In genomic region chr3:135682240-135682639, GRCm38 (mm10) we compare ENCODE assay signal across 18 mouse cellular contexts. TPM values are rescaled to one million over a fixed set of nuclear protein-coding genes. Genes with fewer than 3 reads are reported as not detected.
DNase-seq lines count a peak whose midpoint lies in the region; ATAC-seq and TF ChIP-seq lines count a peak whose summit lies in the region.
"Had no signal": no experiment of that assay in that cellular context is flagged by ENCODE, and none has a peak within 500 bp of the region (broad histone marks: within the 10 kb centered on the region; RNA-seq: fewer than 3 reads in every experiment).

No protein-coding gene starts in this region.

- no peaks in the 10 kb centered on the region for H3K9me3 ChIP-seq in heart, embryonic 11.5 days (replicated peaks; ENCODE audit: control insufficient read depth, low read length)
- no peaks in the 10 kb centered on the region for H3K9me3 ChIP-seq in lung, embryonic 15.5 days
- H3K9me3 ChIP-seq in limb, embryonic 10.5 days (replicated peaks), result no peaks in the 10 kb centered on the region
- H3K9me3 ChIP-seq in neural tube, embryonic 15.5 days (replicated peaks), result no peaks in the 10 kb centered on the region
- no peaks in the 10 kb centered on the region for H3K9me3 ChIP-seq in midbrain, postnatal 0 days (ENCODE audit: low read length)
- H3K9me3 ChIP-seq: forebrain, embryonic 13.5 days; hindbrain, embryonic 13.5 days; midbrain, embryonic 12.5 days; stomach, embryonic 15.5 days had no signal

- no peak overlapping the region for H3K27ac ChIP-seq in heart, embryonic 11.5 days (ENCODE audit: low read depth, low read length)
- peak overlapping the region; percentile 27 for H3K27ac ChIP-seq in lung, embryonic 15.5 days
- 0 out of 2 replicates have a peak overlapping the region, but pooled peaks have one; percentile 19 for H3K27ac ChIP-seq in limb, embryonic 10.5 days
- no peak overlapping the region for H3K27ac ChIP-seq in neural tube, embryonic 15.5 days (replicated peaks)
- no peak overlapping the region for H3K27ac ChIP-seq in midbrain, postnatal 0 days (ENCODE audit: low read depth, low read length)
- H3K27ac ChIP-seq: forebrain, embryonic 13.5 days; hindbrain, embryonic 13.5 days; midbrain, embryonic 12.5 days; stomach, embryonic 15.5 days had no signal

- H3K9ac ChIP-seq in heart, embryonic 11.5 days (ENCODE audit: low read depth, low read length), result peak overlapping the region; percentile 24; the same call in 1 of the 2 replicates
- no peak overlapping the region for H3K9ac ChIP-seq in lung, embryonic 15.5 days
- H3K9ac ChIP-seq in neural tube, embryonic 15.5 days (replicated peaks), result no peak overlapping the region
- H3K9ac ChIP-seq in midbrain, postnatal 0 days (replicated peaks; ENCODE audit: low read length, poor library complexity, severe bottlenecking), result no peak overlapping the region
- H3K9ac ChIP-seq: forebrain, embryonic 13.5 days; hindbrain, embryonic 13.5 days; midbrain, embryonic 12.5 days; stomach, embryonic 15.5 days had no signal

- TF ChIP-seq POLR2A in lung, adult 2 months (IDR thresholded peaks at IDR 0.05; ENCODE audit: borderline replicate concordance, extremely low read depth, low read depth, low read length), result no peak

- 32% methylated on average over 3 of the region's 3 CpGs for WGBS in heart, embryonic 11.5 days (ENCODE audit: insufficient replicate concordance)
- WGBS in lung, embryonic 15.5 days, result 45% methylated on average over 3 of the region's 3 CpGs
- 39% methylated on average over 3 of the region's 3 CpGs for WGBS in lung, adult 2 months
- 23% methylated on average over 3 of the region's 3 CpGs for WGBS in limb, embryonic 10.5 days
- WGBS in neural tube, embryonic 15.5 days, result 39% methylated on average over 3 of the region's 3 CpGs
- 22% methylated on average over 3 of the region's 3 CpGs for WGBS in midbrain, postnatal 0 days

- H3K4me3 ChIP-seq in heart, embryonic 11.5 days (ENCODE audit: low read depth, low read length), result no peak overlapping the region
- H3K4me3 ChIP-seq in lung, embryonic 15.5 days, result no peak overlapping the region
- no peak overlapping the region for H3K4me3 ChIP-seq in lung, adult 2 months (replicated peaks; ENCODE audit: extremely low read depth, low read depth, low read length)
- no peak overlapping the region for H3K4me3 ChIP-seq in limb, embryonic 10.5 days
- no peak overlapping the region for H3K4me3 ChIP-seq in neural tube, embryonic 15.5 days (replicated peaks)
- H3K4me3 ChIP-seq in midbrain, postnatal 0 days (ENCODE audit: low read depth, low read length), result no peak overlapping the region
- H3K4me3 ChIP-seq: forebrain, embryonic 13.5 days; hindbrain, embryonic 13.5 days; midbrain, embryonic 12.5 days; myocyte; stomach, embryonic 15.5 days had no signal

- H3K4me1 ChIP-seq in heart, embryonic 11.5 days (ENCODE audit: control insufficient read depth, insufficient read depth, low read length), result peaks cover 49% of the 10 kb centered on the region
- peaks cover 37% of the 10 kb centered on the region for H3K4me1 ChIP-seq in lung, embryonic 15.5 days
- H3K4me1 ChIP-seq in lung, adult 2 months (ENCODE audit: control insufficient read depth, insufficient read depth, low read length), result peaks cover 28% of the 10 kb centered on the region
- H3K4me1 ChIP-seq in limb, embryonic 10.5 days, result peaks cover 28% of the 10 kb centered on the region
- 0 out of 2 replicates have a peak, but pooled peaks cover 7% of the 10 kb centered on the region for H3K4me1 ChIP-seq in neural tube, embryonic 15.5 days
- H3K4me1 ChIP-seq in midbrain, postnatal 0 days (ENCODE audit: insufficient read depth, low read length), result no peaks in the 10 kb centered on the region
- H3K4me1 ChIP-seq: forebrain, embryonic 13.5 days had no signal

- no peaks in the 10 kb centered on the region for H3K36me3 ChIP-seq in heart, embryonic 11.5 days (ENCODE audit: control insufficient read depth, insufficient read depth, low read length)
- no peaks in the 10 kb centered on the region for H3K36me3 ChIP-seq in lung, embryonic 15.5 days
- H3K36me3 ChIP-seq in limb, embryonic 10.5 days, result no peaks in the 10 kb centered on the region
- H3K36me3 ChIP-seq in neural tube, embryonic 15.5 days, result no peaks in the 10 kb centered on the region
- H3K36me3 ChIP-seq in midbrain, postnatal 0 days (ENCODE audit: insufficient read depth, low read length), result no peaks in the 10 kb centered on the region
- H3K36me3 ChIP-seq: hindbrain, embryonic 13.5 days; midbrain, embryonic 12.5 days; stomach, embryonic 15.5 days had no signal

- ATAC-seq in heart, embryonic 11.5 days (replicated peaks; ENCODE audit: insufficient number of reproducible peaks, low FRiP score, low TSS enrichment), result no peak
- ATAC-seq in lung, embryonic 15.5 days (ENCODE audit: borderline replicate concordance, extremely low read depth, low FRiP score, low TSS enrichment), result no peak
- no peak for ATAC-seq in neural tube, embryonic 15.5 days (ENCODE audit: low FRiP score)
- ATAC-seq in midbrain, postnatal 0 days (ENCODE audit: low FRiP score), result no peak
- ATAC-seq: forebrain, embryonic 13.5 days had no signal

- TF ChIP-seq CTCF in lung, adult 2 months (IDR thresholded peaks at IDR 0.05; ENCODE audit: insufficient read depth, low read length), result no peak
- TF ChIP-seq CTCF in midbrain, postnatal 0 days (IDR thresholded peaks at IDR 0.05), result no peak

- H3K4me2 ChIP-seq in heart, embryonic 11.5 days, result no peak overlapping the region
- H3K4me2 ChIP-seq in lung, embryonic 15.5 days, result no peak overlapping the region
- H3K4me2 ChIP-seq in neural tube, embryonic 15.5 days, result no peak overlapping the region
- no peak overlapping the region for H3K4me2 ChIP-seq in midbrain, postnatal 0 days (ENCODE audit: low read depth, low read length, poor library complexity, severe bottlenecking)
- H3K4me2 ChIP-seq: forebrain, embryonic 13.5 days; hindbrain, embryonic 13.5 days; midbrain, embryonic 12.5 days; stomach, embryonic 15.5 days had no signal

- H3K27me3 ChIP-seq in heart, embryonic 11.5 days (ENCODE audit: control insufficient read depth, insufficient read depth, low read length), result no peaks in the 10 kb centered on the region
- no peaks in the 10 kb centered on the region for H3K27me3 ChIP-seq in lung, embryonic 15.5 days
- no peaks in the 10 kb centered on the region for H3K27me3 ChIP-seq in limb, embryonic 10.5 days (ENCODE audit: low read depth, poor library complexity, severe bottlenecking)
- no peaks in the 10 kb centered on the region for H3K27me3 ChIP-seq in neural tube, embryonic 15.5 days (replicated peaks)
- H3K27me3 ChIP-seq in midbrain, postnatal 0 days (ENCODE audit: insufficient read depth, low read length), result no peaks in the 10 kb centered on the region
- H3K27me3 ChIP-seq: forebrain, embryonic 13.5 days; hindbrain, embryonic 13.5 days; midbrain, embryonic 12.5 days; stomach, embryonic 15.5 days had no signal

- DNase-seq in heart, postnatal 4 days, result no peak
- DNase-seq in lung, adult 2 months, result no peak
- peak; percentile 60 for DNase-seq in ES-CJ7 (ENCODE audit: low read depth, low spot score)
- DNase-seq in limb, embryonic 10.5 days (ENCODE audit: low spot score), result no peak
- no peak for DNase-seq in midbrain, postnatal 0 days (ENCODE audit: low spot score)
- DNase-seq: adrenal gland, postnatal 36 days; cerebellum, adult 8-10 months; gastrocnemius, postnatal 36 days; lung, adult 18-20 months; spleen, adult 18-20 months had no signal

RNA-seq across cellular contexts. Expression of gene Nfkb1, which starts 9.1 kb away (rescaled TPM):
- polyA plus RNA-seq in heart, embryonic 11.5 days (2014; fragmentation: Nextera tagmentation; extraction: Ambion mirVana), result 15.4 and 17.8 TPM in 2 replicates
- total RNA-seq in heart, postnatal 4 days (2021), result 10 to 100 TPM; 47.0 to 49.9 TPM
- 28.2 and 30.7 TPM in 2 replicates for polyA plus RNA-seq in lung, embryonic 15.5 days (2015; fragmentation: Nextera tagmentation; extraction: Ambion mirVana)
- polyA plus RNA-seq in lung, adult 2 months (2012; rRNA removed), result 114 and 126 TPM in 2 replicates
- 10.7 and 12.0 TPM in 2 replicates for polyA plus RNA-seq in limb, embryonic 10.5 days (2016; fragmentation: Nextera tagmentation; extraction: Ambion mirVana)
- 7.7 and 21.5 TPM in 2 replicates for polyA plus RNA-seq in neural tube, embryonic 15.5 days (2015; fragmentation: Nextera tagmentation; extraction: Ambion mirVana)
- 26.2 and 27.0 TPM in 2 replicates for total RNA-seq in midbrain, postnatal 0 days (2014; rRNA removed)
- 4.1 and 4.2 TPM in 2 replicates for polyA plus RNA-seq in midbrain, postnatal 0 days (2015; fragmentation: Nextera tagmentation; extraction: Ambion mirVana)

Comparison
In these comparisons a context has a peak if more than half of its experiments do, and no peak if none do; other contexts are left out.
1. H3K27ac ChIP-seq: peak in lung, embryonic 15.5 days (single experiment) and limb, embryonic 10.5 days (single experiment); none in heart, embryonic 11.5 days (single experiment), neural tube, embryonic 15.5 days (single experiment) and midbrain, postnatal 0 days (single experiment).